Mouse (Mus musculus) MEL (cell line): ENCODE data around the gene Tex44. TPM values are rescaled to one million over a fixed set of nuclear protein-coding genes. Genes with fewer than 3 reads are reported as not detected.

Source experiments
- DNase-seq: peaks from one replicate; pipeline ENCODE4 v3.0.0; 2011; ENCODE audit warnings: low read depth, low spot score
- H3K27ac ChIP-seq: 2 replicates; pipeline ENCODE4 v1.5.1; 2012; ENCODE audit warnings: low read depth, mild to moderate bottlenecking, control low read depth, low read length, moderate library complexity; ENCODE audit not compliant: control insufficient read depth
- H3K27me3 ChIP-seq, 2 experiments: fragments of 150-350 bp in 1 of 2; sonication (generic) in 1 of 2; 2 replicates each; pipeline ENCODE4 v1.6.1; 2012; ENCODE audit warnings: low read length in 2 of 2, mild to moderate bottlenecking in 2 of 2, improper control_type of control experiment in 1 of 2, moderate library complexity in 1 of 2; ENCODE audit not compliant: insufficient read depth in 2 of 2, control insufficient read depth in 1 of 2
- H3K36me3 ChIP-seq, 2 experiments: 2 replicates each; pipeline ENCODE4 v1.6.1; 2012 to 2014; ENCODE audit warnings: low read length in 2 of 2, improper control_type of control experiment in 1 of 2, inconsistent platforms in 1 of 2, mild to moderate bottlenecking in 1 of 2; ENCODE audit not compliant: insufficient read depth in 2 of 2, control insufficient read depth in 1 of 2
- H3K4me1 ChIP-seq, 2 experiments: fragments of 150-350 bp in 1 of 2; sonication (generic) in 1 of 2; 2 replicates each; pipeline ENCODE4 v1.6.1; 2012; ENCODE audit warnings: low read length in 2 of 2, improper control_type of control experiment in 1 of 2, mild to moderate bottlenecking in 1 of 2; ENCODE audit not compliant: insufficient read depth in 2 of 2, control insufficient read depth in 1 of 2
- H3K4me3 ChIP-seq, 2 experiments: fragments of 150-350 bp in 1 of 2; sonication (generic) in 1 of 2; 2 replicates each; pipeline ENCODE4 v1.5.1; 2012; ENCODE audit warnings: low read depth in 2 of 2, low read length in 2 of 2, mild to moderate bottlenecking in 2 of 2, moderate library complexity in 2 of 2, control low read depth in 1 of 2, improper control_type of control experiment in 1 of 2; ENCODE audit not compliant: control insufficient read depth in 1 of 2, insufficient read depth in 1 of 2
- H3K79me2 ChIP-seq: 2 replicates; pipeline ENCODE4 v1.6.1; 2012; ENCODE audit warnings: mild to moderate bottlenecking, low read length, moderate library complexity; ENCODE audit not compliant: control insufficient read depth, poor library complexity, insufficient read depth
- H3K9ac ChIP-seq: 2 replicates; pipeline ENCODE4 v1.6.1; 2012; ENCODE audit warnings: low read depth, mild to moderate bottlenecking, control low read depth, low read length, moderate library complexity; ENCODE audit not compliant: control insufficient read depth, poor library complexity, severe bottlenecking
- H3K9me3 ChIP-seq: fragments of 150-350 bp; sonication (generic); replicated peaks from 2 replicates; pipeline ENCODE4 v1.6.1; 2012; ENCODE audit warnings: mild to moderate bottlenecking, low read length, improper control_type of control experiment, moderate library complexity; ENCODE audit not compliant: insufficient read depth
- BHLHE40 ChIP-seq: IDR thresholded peaks from 2 replicates; pipeline ENCODE4 v1.6.1; 2012; ENCODE audit warnings: low read depth, mild to moderate bottlenecking, inconsistent platforms, low read length, improper control_type of control experiment, borderline replicate concordance
- CHD1 ChIP-seq: IDR thresholded peaks from 2 replicates; pipeline ENCODE4 v1.6.1; 2012; ENCODE audit warnings: low read depth, mild to moderate bottlenecking, inconsistent platforms, low read length, improper control_type of control experiment
- CHD2 ChIP-seq: IDR thresholded peaks from 2 replicates; pipeline ENCODE4 v1.6.1; 2011; ENCODE audit warnings: low read length, improper control_type of control experiment
- E2F4 ChIP-seq: IDR thresholded peaks from 2 replicates; pipeline ENCODE4 v1.6.1; 2011; ENCODE audit warnings: low read depth, low read length, improper control_type of control experiment, borderline replicate concordance
- ELF1 ChIP-seq: IDR thresholded peaks from 2 replicates; pipeline ENCODE4 v1.6.1; 2014; ENCODE audit warnings: low read depth, mild to moderate bottlenecking, inconsistent platforms, low read length, improper control_type of control experiment, moderate library complexity
- EP300 ChIP-seq, 2 experiments: IDR thresholded peaks; 2 replicates each; pipeline ENCODE4 v1.6.1; 2011; ENCODE audit warnings: improper control_type of control experiment in 2 of 2, low read length in 2 of 2, low read depth in 1 of 2, mild to moderate bottlenecking in 1 of 2
- ETS1 ChIP-seq: IDR thresholded peaks from 2 replicates; pipeline ENCODE4 v1.6.1; 2012; ENCODE audit warnings: low read depth, mild to moderate bottlenecking, inconsistent platforms, low read length, improper control_type of control experiment, moderate library complexity
- HCFC1 ChIP-seq: IDR thresholded peaks from 2 replicates; pipeline ENCODE4 v1.6.1; 2012; ENCODE audit warnings: low read depth, mild to moderate bottlenecking, inconsistent platforms, low read length, improper control_type of control experiment, moderate library complexity
- MAFK ChIP-seq: IDR thresholded peaks from 2 replicates; pipeline ENCODE4 v1.6.1; 2011; ENCODE audit warnings: low read depth, mild to moderate bottlenecking, low read length, improper control_type of control experiment, borderline replicate concordance
- MAX ChIP-seq: IDR thresholded peaks from 2 replicates; pipeline ENCODE4 v1.6.1; 2011; ENCODE audit warnings: low read length, improper control_type of control experiment
- MAZ ChIP-seq: IDR thresholded peaks from 2 replicates; pipeline ENCODE4 v1.6.1; 2012; ENCODE audit warnings: low read depth, mild to moderate bottlenecking, inconsistent platforms, low read length, improper control_type of control experiment
- MEF2A ChIP-seq: IDR thresholded peaks from 2 replicates; pipeline ENCODE4 v1.6.1; 2014; ENCODE audit warnings: low read depth, mild to moderate bottlenecking, inconsistent platforms, low read length, improper control_type of control experiment; ENCODE audit not compliant: poor library complexity, insufficient replicate concordance, severe bottlenecking; ENCODE audit errors: extremely low read depth
- MXI1 ChIP-seq: IDR thresholded peaks from 2 replicates; pipeline ENCODE4 v1.6.1; 2011; ENCODE audit warnings: mild to moderate bottlenecking, low read depth, low read length, improper control_type of control experiment
- MYB ChIP-seq: IDR thresholded peaks from 2 replicates; pipeline ENCODE4 v1.6.1; 2011; ENCODE audit warnings: mild to moderate bottlenecking, low read depth, low read length, improper control_type of control experiment
- MYC ChIP-seq: IDR thresholded peaks from 2 replicates; pipeline ENCODE4 v1.6.1; 2011; ENCODE audit warnings: low read depth, mild to moderate bottlenecking, low read length, improper control_type of control experiment, moderate library complexity
- NELFE ChIP-seq: IDR thresholded peaks from 2 replicates; pipeline ENCODE4 v1.6.1; 2011; ENCODE audit warnings: low read depth, low read length, improper control_type of control experiment
- NRF1 ChIP-seq: IDR thresholded peaks from 2 replicates; pipeline ENCODE4 v1.6.1; 2014; ENCODE audit warnings: low read depth, mild to moderate bottlenecking, inconsistent platforms, low read length, improper control_type of control experiment, moderate library complexity; ENCODE audit not compliant: poor library complexity, insufficient read depth, severe bottlenecking
- POLR2A ChIP-seq, 2 experiments: IDR thresholded peaks; 2 replicates each; pipeline ENCODE4 v1.6.1; 2011 to 2012; ENCODE audit warnings: low read length in 2 of 2, mild to moderate bottlenecking in 2 of 2, control low read depth in 1 of 2, improper control_type of control experiment in 1 of 2, low read depth in 1 of 2, moderate library complexity in 1 of 2; ENCODE audit not compliant: control insufficient read depth in 1 of 2, insufficient read depth in 1 of 2, poor library complexity in 1 of 2
- POLR2AphosphoS2 ChIP-seq: IDR thresholded peaks from 2 replicates; pipeline ENCODE4 v1.6.1; 2011; ENCODE audit warnings: low read length, improper control_type of control experiment
- POLR2AphosphoS5 ChIP-seq: IDR thresholded peaks from 2 replicates; pipeline ENCODE4 v1.6.1; 2012; ENCODE audit warnings: low read depth, borderline replicate concordance, mild to moderate bottlenecking, inconsistent platforms, low read length, moderate library complexity, mixed read lengths
- RAD21 ChIP-seq: IDR thresholded peaks from 2 replicates; pipeline ENCODE4 v1.6.1; 2011; ENCODE audit warnings: mild to moderate bottlenecking, low read depth, low read length, improper control_type of control experiment
- RCOR1 ChIP-seq: IDR thresholded peaks from 2 replicates; pipeline ENCODE4 v1.6.1; 2012; ENCODE audit warnings: low read depth, mild to moderate bottlenecking, inconsistent platforms, low read length, improper control_type of control experiment
- SIN3A ChIP-seq: IDR thresholded peaks from 2 replicates; pipeline ENCODE4 v1.6.1; 2012; ENCODE audit warnings: low read length, improper control_type of control experiment, inconsistent platforms
- TBP ChIP-seq: IDR thresholded peaks from 2 replicates; pipeline ENCODE4 v1.8.0; 2011; ENCODE audit warnings: low read depth, low read length, improper control_type of control experiment
- TCF12 ChIP-seq: IDR thresholded peaks from 2 replicates; pipeline ENCODE4 v1.6.1; 2014; ENCODE audit warnings: low read depth, mild to moderate bottlenecking, inconsistent platforms, low read length, improper control_type of control experiment, moderate library complexity
- UBTF ChIP-seq: IDR thresholded peaks from 2 replicates; pipeline ENCODE4 v1.6.1; 2012; ENCODE audit warnings: low read depth, mild to moderate bottlenecking, inconsistent platforms, low read length, improper control_type of control experiment, moderate library complexity, borderline replicate concordance; ENCODE audit not compliant: insufficient read depth
- USF1 ChIP-seq: IDR thresholded peaks from 2 replicates; pipeline ENCODE4 v1.6.1; 2014; ENCODE audit warnings: low read depth, mild to moderate bottlenecking, inconsistent platforms, low read length, improper control_type of control experiment, moderate library complexity
- ZC3H11A ChIP-seq: IDR thresholded peaks from 2 replicates; pipeline ENCODE4 v1.6.1; 2012; ENCODE audit warnings: low read depth, mild to moderate bottlenecking, inconsistent platforms, low read length, improper control_type of control experiment
- polyA plus RNA-seq, 2 experiments: library from polyadenylated mRNA; stranded (reverse) in 1 of 2; unstranded in 1 of 2; fragments of >175 nt in 1 of 2; fragments of >200 nt in 1 of 2; gene quantifications; 2 replicates each; pipeline versions ENCODE4 v1.2.1 to v1.2.4; 2012; ENCODE audit warnings: low replicate concordance in 2 of 2, low read depth in 1 of 2; ENCODE audit not compliant: insufficient read length in 2 of 2, insufficient read depth in 1 of 2, missing spikeins in 1 of 2
- total RNA-seq: library from RNA; depleted of rRNA; stranded (reverse); fragments of 300-350 nt; gene quantifications from 2 replicates; pipeline ENCODE4 v1.2.3, GENCODE M21; 2012

The Tex44 gene
- total and polyA plus RNA-seq, 3 experiments = not detected

DNA sequence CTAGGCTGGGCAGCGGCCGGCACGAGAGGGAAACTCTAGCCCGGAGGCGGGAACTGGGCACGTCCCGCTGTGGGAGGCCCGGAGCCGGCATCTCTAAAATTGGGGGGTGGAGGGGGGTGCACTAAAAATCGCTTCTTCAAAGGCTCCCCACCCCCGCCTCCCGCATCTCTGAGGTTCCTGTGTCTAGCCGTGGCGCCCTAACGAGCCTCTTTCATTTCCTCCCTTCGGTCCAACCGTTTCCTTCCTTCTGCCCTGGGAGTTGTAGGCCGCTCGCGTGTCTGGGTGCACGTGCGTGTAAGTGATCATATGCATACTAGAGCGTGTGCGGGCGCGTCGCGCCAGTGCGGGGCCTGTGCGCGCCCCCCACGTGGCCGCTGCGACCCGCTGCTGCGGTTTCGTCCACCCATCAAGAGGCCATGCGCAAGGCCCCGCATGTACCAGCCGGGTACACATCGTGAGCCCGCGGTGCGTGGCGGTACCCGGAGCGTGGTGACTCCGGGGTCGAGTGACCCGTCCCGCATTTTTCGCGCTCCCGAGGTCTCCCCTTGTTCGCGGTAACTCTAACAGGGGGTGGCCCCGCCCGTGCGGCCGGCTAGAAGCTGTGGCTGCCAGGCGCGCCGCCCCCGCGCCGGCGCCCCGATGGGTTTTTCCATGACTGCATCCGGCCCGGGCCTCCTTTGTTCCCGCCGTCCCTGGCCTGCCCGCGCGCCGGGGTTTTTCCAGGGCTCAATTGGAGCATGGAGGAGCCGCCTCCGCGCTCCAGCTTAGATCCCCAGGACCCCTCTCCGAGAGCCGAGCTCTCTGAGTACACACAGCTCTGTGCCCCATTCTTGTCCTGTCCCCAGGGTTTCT lies 16.1 kb downstream of the Tex44 start:
- TF ChIP-seq CHD1 (peak; percentile 29; the same call in 1 of the 2 replicates), MXI1 (peak; percentile 81; the same call in 1 of the 2 replicates), E2F4 (peak; percentile 76; the same call in 1 of the 2 replicates), MYB (no peak), NRF1 (no peak; the same call in none of the 2 replicates), MAFK (no peak), MAZ (0 out of 2 replicates have a peak, but pooled peaks have one; percentile 2), HCFC1 (peak; percentile 67), TBP (peak; percentile 31; the same call in 1 of the 2 replicates), ZC3H11A (no peak), MYC (peak; percentile 88), SIN3A (peak; percentile 70), MEF2A (no peak), TCF12 (peak; percentile 45), ETS1 (peak; percentile 41; the same call in 1 of the 2 replicates), POLR2A (IDR thresholded peaks at IDR 0.05; ENCODE audit: control insufficient read depth in 1 of 2, insufficient read depth in 1 of 2, low read depth in 1 of 2, low read length in 2 of 2, poor library complexity in 1 of 2) (peak; percentile 65 to 74; a peak in 3 of 4 replicates), EP300 (IDR thresholded peaks at IDR 0.05; ENCODE audit: low read depth in 1 of 2, low read length in 2 of 2) (no peak; a peak in 1 of 4 replicates), NELFE (peak; percentile 43), RCOR1 (no peak), MAX (peak; percentile 90), ELF1 (0 out of 2 replicates have a peak, but pooled peaks have one; percentile 18), USF1 (no peak), POLR2AphosphoS2 (peak; percentile 39; the same call in 1 of the 2 replicates), UBTF (0 out of 2 replicates have a peak, but pooled peaks have one; percentile 43), BHLHE40 (peak; percentile 83), CHD2 (no peak), POLR2AphosphoS5 (0 out of 2 replicates have a peak, but pooled peaks have one; percentile 76), RAD21 (no peak)
- TF ChIP-seq, all 39 proteins: peak for 18
- H3K27ac ChIP-seq = peak overlapping the region; percentile 90
- peaks cover 0 to 23% of the 10 kb centered on the region in 2 experiments; a peak in 2 of 4 replicates for H3K36me3 ChIP-seq
- peaks cover 7 to 34% of the 10 kb centered on the region in 2 experiments for H3K4me1 ChIP-seq
- H3K27me3 ChIP-seq = no peaks in the 10 kb centered on the region
- DNase-seq = peak; percentile 88
- H3K9me3 ChIP-seq = no peaks in the 10 kb centered on the region
- peak overlapping the region; percentile 92 for H3K9ac ChIP-seq
- peaks cover 11% of the 10 kb centered on the region; the same call in 1 of the 2 replicates for H3K79me2 ChIP-seq
- H3K4me3 ChIP-seq = peak overlapping the region; percentile 58 to 71
